Mouse (Mus musculus): ENCODE measurements around the gene Sdk1.
"Not testable (repeated sequence)": the region's sequence is repeated elsewhere in the genome, so short reads cannot be mapped to it uniquely, and the experiment has no call there.

Gene Sdk1

DNA sequence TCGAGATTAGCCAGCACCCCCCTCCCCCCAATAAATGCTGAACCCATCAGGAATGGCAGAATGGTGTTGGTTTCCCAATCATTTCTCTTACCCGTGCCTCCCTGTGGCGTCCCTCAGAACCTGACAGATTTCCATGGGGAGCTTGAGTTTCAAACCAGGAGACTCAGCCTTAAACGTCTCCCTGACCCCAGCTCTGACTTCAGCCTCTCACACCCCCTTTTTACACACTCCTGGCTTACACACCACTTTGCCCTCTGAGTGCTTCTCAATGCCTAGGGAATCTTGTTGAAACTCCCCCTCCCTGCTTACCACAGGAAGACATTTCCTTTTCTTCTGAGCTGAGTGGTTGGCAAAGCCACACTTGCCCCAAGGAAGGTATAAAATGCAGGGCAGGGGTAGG is 392.0 kb downstream of the Sdk1 start:
- in situ Hi-C loops (cut with MboI, MseI), result no loop called here

DNA sequence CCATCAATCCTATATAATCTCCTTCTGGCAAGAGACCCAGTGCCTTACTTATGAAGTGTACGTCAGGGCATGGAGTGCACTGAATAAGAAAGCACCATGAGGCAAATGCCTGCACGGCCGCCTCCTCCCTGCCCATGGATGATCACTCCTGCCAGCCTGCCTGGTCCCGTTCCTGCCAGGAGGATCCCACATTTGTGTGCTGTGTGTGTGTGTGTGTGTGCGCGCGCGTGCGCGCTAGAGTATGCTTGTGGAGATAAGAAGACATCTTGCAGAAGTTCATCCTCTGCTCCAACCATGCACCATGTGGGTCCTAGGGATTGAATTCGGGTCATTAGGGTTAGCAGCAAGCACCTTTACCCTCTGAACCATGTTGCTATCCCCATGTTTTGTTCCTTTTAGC is 395.1 kb downstream of the Sdk1 start:
- in situ Hi-C loops (cut with MboI, MseI), result no loop called here

DNA sequence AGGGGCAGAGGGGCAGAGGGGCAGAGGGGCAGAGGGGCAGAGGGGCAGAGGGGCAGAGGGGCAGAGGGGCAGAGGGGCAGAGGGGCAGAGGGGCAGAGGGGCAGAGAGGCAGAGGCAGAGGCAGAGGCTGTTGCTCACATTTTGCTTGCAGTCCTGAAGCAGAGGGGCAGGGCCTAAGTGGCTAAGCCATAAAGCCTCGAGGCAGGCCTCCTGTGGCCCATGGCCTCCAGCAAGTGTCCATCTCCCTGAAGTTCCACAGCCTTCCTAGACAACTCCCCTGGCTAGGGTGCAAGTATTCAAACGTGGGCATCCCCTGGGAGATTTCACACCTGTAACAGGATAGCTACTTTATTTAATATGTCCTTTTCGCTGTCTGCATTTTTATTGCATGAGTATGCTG is 395.8 kb downstream of the Sdk1 start:
- in situ Hi-C loops (cut with MboI, MseI), result not testable (repeated sequence)

DNA sequence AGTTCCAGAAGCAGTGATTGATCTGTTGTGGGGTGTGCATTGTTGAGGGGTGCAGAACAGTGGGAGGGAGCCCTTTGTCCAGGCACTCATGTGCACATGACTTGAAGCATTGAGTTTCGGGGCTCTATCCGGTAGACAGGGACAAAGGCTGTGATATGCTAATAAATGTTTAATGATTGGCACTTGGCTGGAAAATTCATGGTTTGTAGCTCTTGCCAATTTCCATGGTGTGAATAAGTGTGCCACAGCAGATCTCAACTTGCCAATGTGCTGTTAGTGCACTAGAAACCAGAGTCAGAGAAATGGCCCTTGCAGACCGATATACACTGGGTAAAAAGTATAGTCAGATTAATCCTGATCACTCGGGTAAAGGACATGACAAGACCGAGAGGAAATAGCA is 404.4 kb downstream of the Sdk1 start:
- in situ Hi-C loops (cut with MboI, MseI), result no loop called here

DNA sequence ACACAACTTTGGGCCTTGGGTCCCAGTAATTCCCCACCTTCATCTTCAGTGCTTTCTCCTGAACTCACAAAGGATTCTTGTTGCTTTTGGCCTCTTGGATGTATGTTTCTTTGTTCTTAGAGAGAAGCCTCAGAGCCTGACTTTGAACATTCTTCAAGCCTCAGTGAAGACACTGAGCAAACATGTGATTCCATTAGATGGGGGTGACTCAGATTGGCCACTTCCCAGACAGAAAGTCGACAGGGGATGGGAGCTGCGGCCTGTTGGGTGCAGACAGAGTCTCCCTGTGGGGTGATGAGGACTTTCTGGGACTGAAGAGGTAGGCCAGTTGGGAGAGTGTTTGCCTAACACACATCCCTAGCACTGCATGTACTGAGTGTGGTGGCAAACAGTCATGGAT is 405.3 kb downstream of the Sdk1 start:
- in situ Hi-C loops (cut with MboI, MseI), result no loop called here

DNA sequence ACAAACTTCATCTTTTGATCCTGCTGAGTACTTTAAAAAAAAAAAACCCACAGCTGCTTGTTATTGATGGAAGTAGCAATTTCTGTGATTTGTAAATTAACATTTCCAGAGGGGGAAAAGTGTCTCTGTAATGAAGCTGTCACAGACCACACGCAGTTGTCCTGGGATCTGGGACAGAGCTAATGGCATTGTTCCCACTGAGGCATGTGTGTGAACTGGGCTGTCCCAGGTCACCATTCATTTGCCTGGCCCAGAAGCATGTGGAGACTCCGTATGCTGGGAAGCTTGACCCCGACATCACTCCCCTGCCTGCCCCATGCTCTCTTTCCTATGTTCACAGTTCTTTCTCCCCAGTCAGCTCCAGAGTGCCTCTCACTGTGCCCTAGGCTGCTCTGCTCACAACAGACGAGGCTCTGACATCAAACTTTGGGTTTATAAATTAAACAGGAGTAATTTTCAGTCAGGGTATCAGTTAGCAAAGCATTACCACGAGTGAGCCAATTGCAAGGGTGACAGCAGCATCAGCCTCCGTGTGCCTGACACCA is 408.6 kb downstream of the Sdk1 start:
- in situ Hi-C loops (cut with MboI, MseI), result no loop called here

DNA sequence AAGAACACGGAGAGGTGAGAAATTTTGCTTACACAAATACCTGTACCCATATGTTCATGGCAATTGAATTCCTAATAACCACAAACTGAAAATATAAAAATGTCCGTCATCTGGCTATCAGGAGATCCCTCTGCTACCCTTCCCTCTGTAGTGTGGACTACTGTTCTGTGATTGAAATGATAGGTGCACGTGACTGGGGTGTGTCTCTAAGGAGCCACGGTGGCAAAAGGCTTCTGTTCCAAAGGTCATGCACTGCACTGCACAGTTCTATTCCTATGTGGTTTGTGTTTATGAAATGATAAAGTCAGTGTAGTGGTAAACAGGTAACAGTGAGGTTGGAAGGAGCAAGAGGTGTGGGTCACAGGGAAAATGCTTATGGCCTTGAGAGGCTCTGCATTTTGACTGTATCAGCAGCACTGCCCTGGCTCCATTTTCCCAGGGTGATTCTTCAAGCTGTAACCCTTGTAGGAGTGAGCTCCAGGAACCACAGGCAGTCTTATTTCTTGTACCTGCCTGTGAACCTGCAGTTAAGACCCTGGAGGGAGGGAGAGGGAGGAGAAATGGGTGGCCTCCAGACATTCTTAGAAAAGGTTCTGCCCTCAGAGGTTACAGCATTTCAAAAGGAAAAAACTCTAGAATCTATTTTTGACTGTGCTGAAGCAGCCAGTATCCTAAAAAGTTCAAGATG is 410.5 kb downstream of the Sdk1 start:
- in situ Hi-C loops (cut with MboI, MseI), result no loop called here

DNA sequence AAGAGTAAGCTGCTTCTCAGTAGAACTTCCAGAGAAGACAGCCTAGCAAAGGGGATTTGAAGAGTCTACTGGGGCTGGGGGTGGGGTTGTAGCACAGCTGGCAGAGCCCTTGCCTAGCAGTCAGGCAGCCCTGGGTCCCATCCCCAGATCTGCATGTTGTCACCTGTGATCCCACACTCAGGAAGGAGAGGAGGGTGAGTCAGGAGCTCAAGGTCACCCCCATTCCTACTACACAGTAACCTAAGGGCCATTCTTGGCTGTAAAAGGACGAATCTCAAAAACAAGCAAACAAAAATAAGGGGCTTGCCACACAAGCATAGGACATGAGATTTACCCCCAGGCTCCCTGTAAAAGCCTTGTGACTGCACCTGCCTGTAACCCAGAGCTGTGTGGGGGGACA is 435.1 kb downstream of the Sdk1 start:
- in situ Hi-C loops (cut with MboI, MseI), result no loop called here

DNA sequence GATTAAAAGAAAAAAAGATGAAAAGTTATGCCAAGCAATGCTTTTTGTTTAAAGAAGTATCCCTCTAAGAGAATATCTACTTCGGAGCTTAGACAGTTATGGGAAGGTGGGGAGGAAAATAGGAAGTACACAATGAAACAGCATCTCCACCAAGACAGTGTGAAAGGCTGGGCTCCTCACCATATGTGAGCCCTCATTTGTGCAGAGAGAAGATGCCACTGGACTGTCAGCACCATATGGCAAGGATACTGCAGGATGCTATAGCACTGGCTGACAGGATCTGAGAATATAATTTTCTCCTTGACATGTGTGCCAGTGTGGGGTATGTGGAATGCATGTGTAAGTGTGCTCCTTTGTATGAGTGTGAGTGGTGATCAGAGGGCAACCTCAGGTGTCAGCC is 435.7 kb downstream of the Sdk1 start:
- in situ Hi-C loops (cut with MboI, MseI), result no loop called here

DNA sequence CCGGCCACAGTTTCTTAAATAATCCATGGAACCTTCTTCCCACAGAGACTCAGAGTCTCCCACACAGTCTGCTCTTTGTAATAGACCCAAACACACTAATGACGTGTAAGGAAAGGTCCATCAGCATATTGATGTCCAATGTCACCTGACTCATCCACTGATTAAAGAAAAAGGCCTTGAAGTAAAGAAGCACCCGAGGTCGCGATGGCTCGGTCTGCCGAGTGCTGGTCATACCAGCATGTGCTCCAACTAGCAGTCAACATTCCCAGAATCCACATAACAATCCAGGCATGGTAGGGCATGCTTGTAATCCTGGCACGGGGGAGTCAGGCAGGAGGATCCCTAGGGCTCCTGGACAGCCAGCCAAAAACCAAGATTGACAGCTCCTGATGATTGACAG is 436.6 kb downstream of the Sdk1 start:
- in situ Hi-C loops (cut with MboI, MseI), result no loop called here

DNA sequence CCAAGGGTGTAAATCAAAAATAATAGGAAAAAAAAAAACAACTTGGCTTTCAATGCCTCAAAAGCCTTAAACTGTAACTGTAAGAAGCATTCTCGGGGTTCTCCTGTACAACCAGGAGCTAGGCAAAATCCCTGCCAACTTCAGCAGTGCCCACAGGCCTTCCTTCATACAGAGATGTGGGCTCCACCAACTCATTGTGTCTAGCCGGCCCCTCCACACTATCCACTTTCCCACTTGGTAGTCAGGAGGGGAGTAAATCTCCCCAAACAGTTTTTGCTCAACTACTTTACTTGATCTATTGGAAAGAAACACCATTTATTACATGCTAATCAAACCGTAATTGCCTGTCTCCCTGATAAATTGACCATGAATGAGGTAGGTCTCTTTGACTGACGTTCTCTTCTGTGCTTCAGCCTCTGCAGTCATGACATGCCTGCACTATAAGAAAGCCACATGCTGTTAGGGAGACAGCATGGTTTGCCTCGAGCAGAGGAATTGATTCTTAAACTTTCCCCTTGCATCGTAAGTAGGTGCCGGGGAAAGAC is 445.7 kb downstream of the Sdk1 start:
- in situ Hi-C loops (cut with MboI, MseI), result no loop called here

DNA sequence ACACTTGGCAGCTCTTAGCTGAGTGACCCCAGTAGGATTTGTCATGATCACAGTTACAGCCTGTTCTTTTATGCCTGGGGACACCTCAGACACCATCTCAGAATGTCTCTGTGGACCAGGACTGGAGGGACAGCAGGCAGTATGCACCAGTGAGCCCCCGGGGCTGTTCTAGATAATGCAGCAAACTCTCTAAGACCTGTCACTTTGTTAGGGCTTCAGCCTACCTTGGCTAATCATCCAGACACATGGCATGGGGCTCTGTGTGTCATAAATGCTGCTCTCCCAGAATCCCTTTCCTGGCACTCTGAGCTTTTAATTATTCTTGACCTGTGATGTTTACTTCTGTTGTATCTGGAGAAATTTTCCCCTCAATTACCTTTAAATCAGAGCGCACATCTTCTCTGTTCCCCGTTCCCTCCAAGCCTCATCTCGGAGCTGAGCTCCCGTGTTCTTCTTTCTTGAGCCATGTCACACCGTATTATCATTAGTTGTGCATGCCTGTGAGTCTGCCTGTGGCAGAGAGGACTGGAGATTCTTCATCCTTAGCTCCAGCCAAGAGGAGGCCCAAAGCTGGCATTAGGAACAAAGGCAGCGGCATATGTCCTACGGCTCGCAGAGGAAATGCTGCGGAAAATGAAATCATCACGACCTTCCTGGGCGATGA is 448.3 kb downstream of the Sdk1 start:
- in situ Hi-C loops (cut with MboI, MseI), result no loop called here

DNA sequence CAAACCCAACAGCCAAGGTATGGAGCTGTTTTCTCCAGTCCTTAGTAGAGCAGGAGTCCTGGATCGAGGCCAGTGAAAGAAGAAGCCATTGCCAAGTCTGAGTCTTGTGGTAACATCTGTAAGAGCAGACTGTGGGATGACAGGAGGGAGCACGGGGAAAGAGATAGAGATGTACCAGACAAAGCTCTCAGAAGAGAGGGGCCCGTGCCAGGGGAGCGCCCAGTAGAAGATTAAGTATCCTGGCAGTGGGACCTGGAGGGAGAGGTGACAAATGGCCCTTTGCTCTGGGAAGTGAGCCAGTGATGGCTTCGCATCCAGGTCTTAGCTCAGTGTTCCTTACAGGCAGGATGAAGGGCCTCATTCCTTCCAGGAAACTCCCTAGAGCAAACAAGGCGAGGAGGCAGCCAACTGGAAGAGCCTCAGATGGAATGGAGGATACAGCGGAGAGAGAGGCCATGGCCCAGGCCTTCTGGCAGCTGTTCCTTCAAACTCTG is 450.2 kb downstream of the Sdk1 start:
- in situ Hi-C loops (cut with MboI, MseI), result no loop called here

DNA sequence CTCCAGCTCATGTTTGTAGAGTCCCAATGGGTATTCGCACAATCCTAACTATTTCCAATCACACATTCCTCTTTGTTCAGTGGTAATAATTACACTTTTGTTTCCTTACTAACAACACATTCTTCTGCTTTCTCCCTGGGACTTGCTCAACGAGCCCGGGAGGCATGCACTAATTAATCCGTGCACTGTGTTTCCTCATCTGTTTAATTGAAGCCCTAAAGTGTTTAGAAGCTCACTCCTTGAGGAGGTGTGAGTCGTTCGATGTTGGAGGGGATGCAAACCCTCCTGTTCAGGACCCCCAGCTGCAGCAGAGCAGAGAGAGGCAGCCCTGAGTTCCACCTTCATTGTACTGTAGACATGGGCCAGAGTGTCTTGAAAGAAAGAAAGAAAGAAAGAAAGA is 452.4 kb downstream of the Sdk1 start:
- in situ Hi-C loops (cut with MboI, MseI), result no loop called here

DNA sequence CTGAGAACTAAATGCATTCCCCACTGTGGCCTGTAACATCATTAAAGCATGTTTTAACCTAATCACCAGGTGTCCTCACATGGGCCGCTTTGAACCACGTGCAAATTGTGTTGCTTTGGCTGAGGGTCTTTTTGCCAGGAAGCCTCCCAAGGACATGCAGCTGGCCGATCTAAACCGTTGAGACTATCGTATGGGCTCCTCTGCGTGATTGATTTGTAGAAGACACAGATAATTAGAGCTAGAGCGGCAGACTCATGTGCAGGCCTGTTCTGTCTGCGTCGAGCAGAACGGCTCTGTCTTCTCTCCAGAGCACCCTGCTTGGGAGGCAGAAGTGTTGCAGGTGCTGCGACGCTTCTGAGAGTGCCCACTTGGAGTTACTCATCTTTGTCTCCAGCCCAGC is 453.6 kb downstream of the Sdk1 start:
- in situ Hi-C loops (cut with MboI, MseI), result no loop called here

DNA sequence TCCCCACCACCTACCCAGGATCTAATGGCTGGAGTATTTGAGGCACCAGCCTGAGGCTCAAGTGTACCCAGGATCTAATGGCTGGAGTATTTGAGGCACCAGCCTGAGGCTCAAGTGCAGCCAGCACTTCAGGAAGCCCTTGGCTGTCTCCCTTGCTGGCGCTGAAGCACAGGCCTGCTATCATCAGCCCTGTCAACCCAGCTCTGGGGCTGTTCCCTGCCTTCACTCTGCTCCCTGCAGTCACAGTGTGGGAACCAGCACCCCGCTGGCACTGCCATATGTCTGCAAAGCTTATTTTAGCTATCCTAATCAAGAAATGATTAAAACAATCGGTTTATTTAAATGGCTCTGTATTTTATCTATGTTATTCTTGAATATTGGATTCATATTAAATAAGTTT is 457.1 kb downstream of the Sdk1 start:
- in situ Hi-C loops (cut with MboI, MseI), result no loop called here

DNA sequence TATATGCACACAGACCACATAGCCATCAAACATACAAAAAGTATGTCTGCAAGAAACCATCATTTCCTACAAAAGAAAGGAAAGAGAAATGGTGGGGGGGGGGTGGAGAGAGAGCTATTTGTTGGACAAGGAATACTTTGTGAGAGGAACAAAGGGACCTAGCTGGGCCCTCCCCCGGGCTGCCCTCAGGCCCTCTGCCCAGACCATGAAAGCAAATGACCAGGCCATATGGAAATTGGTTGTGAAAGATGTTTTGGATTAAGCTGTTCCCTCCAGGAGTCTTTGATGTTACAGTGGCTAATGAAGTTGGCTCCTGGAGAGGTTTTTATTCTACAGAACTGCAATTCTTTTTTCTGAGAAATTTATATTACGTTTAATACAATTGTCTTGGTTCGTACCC is 479.5 kb downstream of the Sdk1 start:
- in situ Hi-C loops (cut with MboI, MseI), result no loop called here

DNA sequence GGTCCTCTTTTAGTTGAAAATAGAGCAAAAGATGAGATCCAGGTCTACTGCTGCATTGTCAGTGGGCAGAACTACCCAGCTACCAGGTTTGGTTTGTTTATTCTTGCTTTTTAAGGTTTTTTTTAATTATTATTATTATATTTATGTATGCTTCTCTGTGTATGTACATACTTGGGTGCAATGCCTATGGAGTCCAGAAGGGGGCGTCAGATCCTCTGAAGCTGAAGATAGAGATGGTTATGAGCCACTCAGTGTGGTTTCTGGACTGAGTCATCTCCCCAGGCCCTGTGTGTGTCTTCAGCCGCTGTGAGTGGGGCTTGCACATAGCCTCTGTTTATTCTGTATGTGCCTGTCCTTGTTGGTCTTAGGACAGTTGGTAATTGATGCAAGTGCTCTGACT is 486.7 kb downstream of the Sdk1 start:
- in situ Hi-C loops (cut with MboI, MseI), result no loop called here

DNA sequence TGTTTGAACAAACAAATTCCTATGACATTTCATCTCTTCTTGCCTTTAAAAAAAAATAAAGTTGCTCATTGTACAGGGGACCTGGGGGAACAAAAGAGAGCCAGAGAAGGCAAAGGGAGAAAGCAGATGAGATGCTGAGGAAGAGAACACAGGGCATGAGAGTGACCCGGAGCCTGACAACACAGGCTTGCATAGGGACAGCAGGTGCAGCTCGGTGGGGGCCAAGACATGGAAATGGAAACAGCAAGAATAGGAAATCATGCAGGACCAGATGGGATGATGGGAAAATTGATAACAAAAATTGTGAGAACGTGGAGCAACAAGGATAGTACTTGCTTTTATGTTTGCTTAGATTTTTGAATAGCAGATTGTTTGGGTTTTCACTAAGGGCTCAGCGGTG is 488.7 kb downstream of the Sdk1 start:
- in situ Hi-C loops (cut with MboI, MseI), result no loop called here

DNA sequence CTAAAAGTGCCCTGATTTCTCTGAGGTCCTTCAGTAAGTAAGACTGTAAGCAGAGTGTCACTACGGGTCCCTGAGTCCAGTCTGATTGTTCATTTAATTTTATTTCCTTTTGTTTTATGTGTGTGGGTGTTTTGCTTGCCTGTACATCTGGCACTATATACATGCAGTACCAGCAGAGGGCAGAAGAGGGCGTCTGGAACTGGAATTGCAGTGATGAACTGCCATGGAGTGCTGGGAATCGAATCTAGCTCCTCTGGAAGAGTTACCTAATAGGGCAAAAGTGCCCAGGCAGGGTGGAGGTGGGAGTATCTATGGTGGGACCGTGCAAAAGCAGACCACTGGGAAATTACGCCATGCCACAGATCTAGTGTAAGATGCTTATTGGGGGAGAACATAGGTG is 497.4 kb downstream of the Sdk1 start:
- in situ Hi-C loops (cut with MboI, MseI), result no loop called here

DNA sequence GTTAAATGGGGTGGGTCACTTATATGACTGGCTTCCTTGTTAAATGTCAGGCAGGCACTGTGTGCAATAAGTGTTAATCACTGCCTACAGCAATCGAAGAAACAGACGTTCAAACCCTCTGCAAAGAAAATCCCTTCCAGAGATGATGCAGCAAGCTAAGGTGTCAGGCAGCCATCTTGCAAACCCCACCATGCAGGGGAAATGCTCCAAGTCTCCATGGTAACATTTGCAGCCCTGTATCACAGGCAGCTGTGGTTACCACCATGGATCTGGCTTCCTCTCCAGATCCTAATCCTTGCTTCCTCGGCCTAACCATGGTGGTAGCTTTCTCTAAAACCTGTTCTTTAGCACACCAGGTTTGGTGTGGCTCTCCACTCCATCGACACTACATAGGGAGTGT is 507.5 kb downstream of the Sdk1 start:
- in situ Hi-C loops (cut with MboI, MseI), result no loop called here

DNA sequence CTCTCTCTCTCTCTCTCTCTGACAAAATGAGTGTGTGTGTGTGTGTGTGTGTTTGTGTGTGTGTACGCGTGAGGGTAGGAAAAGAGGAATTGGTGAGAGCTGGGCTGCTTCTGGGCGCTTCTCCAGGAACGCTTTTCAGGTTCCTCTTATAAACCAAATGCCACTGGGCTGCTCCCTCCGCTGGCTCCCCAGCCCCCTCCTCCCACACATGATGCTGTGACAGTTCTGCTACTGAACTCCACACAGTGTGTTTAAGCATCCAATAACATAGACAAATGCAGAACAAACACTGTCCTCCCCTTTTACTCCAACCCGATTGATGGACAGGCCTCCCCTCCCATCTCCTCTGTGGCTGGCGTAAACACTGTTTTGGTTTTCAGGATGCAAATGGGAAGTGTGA is 513.0 kb downstream of the Sdk1 start:
- in situ Hi-C loops (cut with MboI, MseI), result no loop called here

DNA sequence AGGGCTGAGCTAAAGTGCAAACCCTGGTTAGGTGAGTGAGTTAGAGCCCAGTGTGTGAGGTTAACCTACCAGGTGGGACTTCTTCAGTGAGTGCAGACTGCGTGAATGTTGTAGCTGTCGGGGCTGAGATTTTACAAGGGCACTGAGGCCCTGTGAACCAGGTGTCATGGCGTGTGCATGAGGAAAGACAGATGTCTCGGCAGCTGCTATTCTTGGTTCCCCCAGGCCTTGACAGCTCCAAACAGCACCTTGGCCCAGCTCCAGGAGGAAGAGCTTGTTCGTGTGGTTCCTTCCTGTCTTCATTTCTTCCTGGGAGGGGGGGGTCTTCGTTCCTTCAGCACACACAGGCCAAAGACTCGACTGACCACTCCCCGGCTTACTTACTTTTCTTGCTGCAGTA is 517.6 kb downstream of the Sdk1 start:
- in situ Hi-C loops (cut with MboI, MseI), result no loop called here
